Mouse (Mus musculus): ENCODE data around the gene Plce1.

DNA sequence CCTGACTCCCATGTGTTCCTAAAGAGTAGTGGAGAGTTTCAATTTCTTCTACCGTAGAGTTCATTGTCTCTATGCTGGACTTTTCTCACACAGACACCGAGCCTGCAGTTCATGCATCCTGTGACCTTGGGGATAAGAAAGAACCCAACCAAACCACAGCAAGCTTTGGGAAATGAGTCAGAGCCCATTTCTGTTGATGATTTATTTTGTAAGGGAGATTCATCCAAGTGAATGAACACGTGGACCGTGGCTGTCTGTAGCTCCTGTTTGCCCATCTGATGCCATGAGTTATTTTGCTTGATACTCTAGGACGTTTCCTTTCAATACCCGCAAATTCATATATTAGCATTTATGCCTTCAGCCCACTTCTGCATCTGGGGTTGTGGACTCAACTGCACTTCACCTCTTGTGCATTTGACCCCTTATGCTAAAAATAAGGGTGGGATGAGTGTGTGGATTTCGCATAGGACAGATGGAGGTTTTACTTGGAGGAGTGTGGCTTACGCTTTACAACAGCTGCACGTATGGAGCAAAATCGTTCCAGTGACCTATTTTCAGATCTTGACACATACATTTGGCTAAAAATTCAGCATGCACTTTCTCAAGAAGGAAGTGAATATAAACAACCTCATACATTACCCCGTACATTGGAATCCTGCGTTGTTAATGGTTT lies 112.5 kb downstream of the Plce1 start:
- TF ChIP-seq TAL1 (IDR thresholded peaks at IDR 0.05; ENCODE audit: low read length) (no peak), GATA1 (IDR thresholded peaks at IDR 0.05; ENCODE audit: low read length) (no peak)
